Mouse (Mus musculus) stomach, postnatal 0 days (tissue): Measurements from ENCODE around the gene Slc12a4.

ENCODE experiments used
- CTCF ChIP-seq: IDR thresholded peaks from 2 replicates; pipeline ENCODE4 v1.5.1; 2016; ENCODE audit warnings: antibody characterized with exemption, low read depth, mild to moderate bottlenecking, moderate library complexity
- EP300 ChIP-seq: optimal IDR thresholded peaks from 2 replicates; pipeline ENCODE3; 2016; ENCODE audit warnings: antibody characterized with exemption

- TF ChIP-seq EP300: no peak
- TF ChIP-seq CTCF: no peak
These were observed 3.5 kb upstream of the Slc12a4 start for GRCm38 (mm10) chr8:105969367-105969766.
